Mouse (Mus musculus): ENCODE measurements around the gene Olfr1269. TPM values are rescaled to one million over a fixed set of nuclear protein-coding genes. Genes with fewer than 3 reads are reported as not detected.

The Olfr1269 gene
- not detected in 2 replicates for polyA plus RNA-seq (2015; fragmentation: Nextera tagmentation; extraction: Ambion mirVana)

- Histone ChIP-seq H3K4me2 (replicated peaks; ENCODE audit: low read depth) (no peak within 1 kb of the TSS), H3K9ac (ENCODE audit: low read depth, low read length) (no peak within 1 kb of the TSS), H3K27me3 (replicated peaks; ENCODE audit: control insufficient read depth, insufficient read depth, low read length) (no peaks in the 10 kb centered on the region), H3K9me3 (ENCODE audit: control insufficient read depth) (no peaks in the 10 kb centered on the region), H3K27ac (ENCODE audit: low read depth, low read length) (no peak within 1 kb of the TSS), H3K4me3 (ENCODE audit: low read depth, low read length) (no peak within 1 kb of the TSS), H3K36me3 (ENCODE audit: control insufficient read depth, insufficient read depth) (no peaks in the 10 kb centered on the region), H3K4me1 (replicated peaks; ENCODE audit: control insufficient read depth, insufficient read depth, low read length) (no peaks in the 10 kb centered on the region)
- ATAC-seq, result no peak
- 93% methylated on average over 1 of the region's 1 CpGs for WGBS
- TF ChIP-seq CTCF (IDR thresholded peaks at IDR 0.05; ENCODE audit: low read depth), result no peak
Measured at GRCm38 (mm10) chr2:90121312-90121711, at the start of gene Olfr1269. Gene Olfr1269 (minus strand): TSS chr2:90121412.

DNA sequence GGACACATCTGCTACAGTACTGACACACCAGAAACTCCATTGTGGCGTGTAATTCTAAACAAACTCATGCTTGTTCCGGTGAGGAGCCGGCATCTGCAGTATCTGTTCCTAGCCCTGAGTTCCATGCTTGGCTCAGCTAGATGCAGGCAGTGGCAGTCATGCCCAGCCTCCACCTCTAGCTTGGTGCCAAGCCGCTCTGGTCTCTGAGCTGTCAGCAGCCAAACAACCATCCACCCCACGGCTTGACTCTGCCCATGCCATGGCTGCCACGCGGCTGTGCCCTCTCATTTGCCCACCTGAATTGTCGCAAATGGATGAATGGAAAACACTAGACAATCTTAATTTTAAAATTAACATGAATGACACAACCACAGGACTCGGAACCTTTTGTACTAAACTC, 32.7 kb upstream of the Olfr1269 start:
- WGBS, result 90% methylated on average over 9 of the region's 9 CpGs
- H3K27me3 ChIP-seq (replicated peaks; ENCODE audit: control insufficient read depth, insufficient read depth, low read length), result no peaks in the 10 kb centered on the region
- H3K4me2 ChIP-seq (replicated peaks; ENCODE audit: low read depth), result no peak overlapping the region
- no peaks in the 10 kb centered on the region for H3K9me3 ChIP-seq (ENCODE audit: control insufficient read depth)
- H3K4me1 ChIP-seq (replicated peaks; ENCODE audit: control insufficient read depth, insufficient read depth, low read length), result no peaks in the 10 kb centered on the region
- H3K27ac ChIP-seq (ENCODE audit: low read depth, low read length), result no peak overlapping the region
- no peak for ATAC-seq
- H3K36me3 ChIP-seq (ENCODE audit: control insufficient read depth, insufficient read depth), result no peaks in the 10 kb centered on the region
- no peak for TF ChIP-seq CTCF (IDR thresholded peaks at IDR 0.05; ENCODE audit: low read depth)
- H3K4me3 ChIP-seq (ENCODE audit: low read depth, low read length), result no peak overlapping the region
- no peak overlapping the region for H3K9ac ChIP-seq (ENCODE audit: low read depth, low read length)

GRCm38 (mm10) chr2:90152991-90153390, 31.8 kb upstream of the Olfr1269 start, which contains the start of gene Olfr1270:
Gene Olfr1270 (minus strand): TSS chr2:90153091.
- H3K4me2 ChIP-seq (replicated peaks; ENCODE audit: low read depth), result no peak within 1 kb of the TSS
- H3K27me3 ChIP-seq (replicated peaks; ENCODE audit: control insufficient read depth, insufficient read depth, low read length), result no peaks in the 10 kb centered on the region
- WGBS, result 83% methylated on average over 3 of the region's 3 CpGs
- H3K27ac ChIP-seq (ENCODE audit: low read depth, low read length), result no peak within 1 kb of the TSS
- H3K9me3 ChIP-seq (ENCODE audit: control insufficient read depth), result no peaks in the 10 kb centered on the region
- no peak within 1 kb of the TSS for H3K9ac ChIP-seq (ENCODE audit: low read depth, low read length)
- TF ChIP-seq CTCF (IDR thresholded peaks at IDR 0.05; ENCODE audit: low read depth), result no peak
- H3K36me3 ChIP-seq (ENCODE audit: control insufficient read depth, insufficient read depth), result no peaks in the 10 kb centered on the region
- ATAC-seq, result no peak
- H3K4me1 ChIP-seq (replicated peaks; ENCODE audit: control insufficient read depth, insufficient read depth, low read length), result no peaks in the 10 kb centered on the region
- H3K4me3 ChIP-seq (ENCODE audit: low read depth, low read length), result no peak within 1 kb of the TSS

DNA sequence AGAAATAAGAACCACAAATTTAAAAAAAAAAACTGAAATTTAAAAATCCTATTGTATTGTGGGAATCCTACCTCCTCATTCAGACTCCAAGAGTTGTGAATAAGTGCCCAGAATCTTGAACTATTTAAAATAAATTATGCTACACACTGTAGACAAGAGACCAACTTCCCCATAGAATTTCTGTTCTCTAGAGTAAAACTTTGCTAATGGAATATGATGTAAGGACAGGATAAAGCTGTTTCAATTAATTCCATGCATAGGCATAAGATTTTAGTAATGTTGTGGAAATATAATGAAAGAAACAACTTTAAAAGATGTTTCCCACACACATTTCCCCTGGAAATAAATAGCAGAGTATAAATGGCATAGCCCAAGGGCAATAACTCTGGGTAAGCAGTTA, 21.0 kb upstream of the Olfr1269 start, which contains the start of gene Olfr32:
Olfr32 (minus strand) TSS at position 101 of the 400 bp plus-strand sequence.
- Histone ChIP-seq H3K27ac (ENCODE audit: low read depth, low read length) (no peak within 1 kb of the TSS), H3K4me3 (ENCODE audit: low read depth, low read length) (no peak within 1 kb of the TSS), H3K36me3 (ENCODE audit: control insufficient read depth, insufficient read depth) (no peaks in the 10 kb centered on the region), H3K27me3 (replicated peaks; ENCODE audit: control insufficient read depth, insufficient read depth, low read length) (no peaks in the 10 kb centered on the region), H3K9ac (ENCODE audit: low read depth, low read length) (no peak within 1 kb of the TSS), H3K9me3 (ENCODE audit: control insufficient read depth) (no peaks in the 10 kb centered on the region), H3K4me2 (replicated peaks; ENCODE audit: low read depth) (no peak within 1 kb of the TSS), H3K4me1 (replicated peaks; ENCODE audit: control insufficient read depth, insufficient read depth, low read length) (no peaks in the 10 kb centered on the region)
- TF ChIP-seq CTCF (IDR thresholded peaks at IDR 0.05; ENCODE audit: low read depth), result no peak
- ATAC-seq, result no peak

- Histone ChIP-seq H3K9me3 (ENCODE audit: control insufficient read depth) (no peaks in the 10 kb centered on the region), H3K27me3 (replicated peaks; ENCODE audit: control insufficient read depth, insufficient read depth, low read length) (no peaks in the 10 kb centered on the region), H3K4me3 (ENCODE audit: low read depth, low read length) (no peak overlapping the region), H3K4me2 (replicated peaks; ENCODE audit: low read depth) (no peak overlapping the region), H3K36me3 (ENCODE audit: control insufficient read depth, insufficient read depth) (no peaks in the 10 kb centered on the region), H3K27ac (ENCODE audit: low read depth, low read length) (no peak overlapping the region), H3K4me1 (replicated peaks; ENCODE audit: control insufficient read depth, insufficient read depth, low read length) (no peaks in the 10 kb centered on the region), H3K9ac (ENCODE audit: low read depth, low read length) (no peak overlapping the region)
- no peak for TF ChIP-seq CTCF (IDR thresholded peaks at IDR 0.05; ENCODE audit: low read depth)
- ATAC-seq, result no peak
- 73% methylated on average over 2 of the region's 2 CpGs for WGBS
Measured at GRCm38 (mm10) chr2:90070065-90070464, 51.1 kb downstream of the Olfr1269 start.

Other genes with a start within 250 kb of the Olfr1269 start
- gene Olfr1257, start 243.0 kb downstream of the Olfr1269 start, polyA plus RNA-seq (2015; fragmentation: Nextera tagmentation; extraction: Ambion mirVana), result not detected in 2 replicates
- gene Olfr1258, start 194.1 kb downstream of the Olfr1269 start, polyA plus RNA-seq (2015; fragmentation: Nextera tagmentation; extraction: Ambion mirVana), result 0.04 and 0.05 TPM in 2 replicates
- not detected in 2 replicates for gene Olfr1259, start 172.7 kb downstream of the Olfr1269 start, polyA plus RNA-seq (2015; fragmentation: Nextera tagmentation; extraction: Ambion mirVana)
- gene Olfr1260, start 147.1 kb downstream of the Olfr1269 start, polyA plus RNA-seq (2015; fragmentation: Nextera tagmentation; extraction: Ambion mirVana), result not detected in 2 replicates
- not detected in 2 replicates for gene Olfr1261, start 130.2 kb downstream of the Olfr1269 start, polyA plus RNA-seq (2015; fragmentation: Nextera tagmentation; extraction: Ambion mirVana)
- not detected in 2 replicates for gene Olfr1262, start 121.3 kb downstream of the Olfr1269 start, polyA plus RNA-seq (2015; fragmentation: Nextera tagmentation; extraction: Ambion mirVana)
- gene Olfr1263, start 109.3 kb downstream of the Olfr1269 start, polyA plus RNA-seq (2015; fragmentation: Nextera tagmentation; extraction: Ambion mirVana), result not detected in 2 replicates
- gene Olfr1264, start 95.8 kb downstream of the Olfr1269 start, polyA plus RNA-seq (2015; fragmentation: Nextera tagmentation; extraction: Ambion mirVana), result not detected in 2 replicates
- gene Olfr1265, start 86.1 kb downstream of the Olfr1269 start, polyA plus RNA-seq (2015; fragmentation: Nextera tagmentation; extraction: Ambion mirVana), result not detected in 2 replicates
- not detected in 2 replicates for gene Olfr140, start 57.8 kb downstream of the Olfr1269 start, polyA plus RNA-seq (2015; fragmentation: Nextera tagmentation; extraction: Ambion mirVana)
- gene Olfr32, start 20.9 kb upstream of the Olfr1269 start, polyA plus RNA-seq (2015; fragmentation: Nextera tagmentation; extraction: Ambion mirVana), result not detected in 2 replicates
- gene Olfr1270, start 31.7 kb upstream of the Olfr1269 start, polyA plus RNA-seq (2015; fragmentation: Nextera tagmentation; extraction: Ambion mirVana), result not detected in 2 replicates
- not detected in 2 replicates for gene Olfr1506, start 103.1 kb upstream of the Olfr1269 start, polyA plus RNA-seq (2015; fragmentation: Nextera tagmentation; extraction: Ambion mirVana)
- not detected in 2 replicates for gene Olfr142, start 136.2 kb upstream of the Olfr1269 start, polyA plus RNA-seq (2015; fragmentation: Nextera tagmentation; extraction: Ambion mirVana)
- gene Olfr1271, start 149.6 kb upstream of the Olfr1269 start, polyA plus RNA-seq (2015; fragmentation: Nextera tagmentation; extraction: Ambion mirVana), result not detected in 2 replicates
- not detected in 2 replicates for gene Olfr1272, start 171.4 kb upstream of the Olfr1269 start, polyA plus RNA-seq (2015; fragmentation: Nextera tagmentation; extraction: Ambion mirVana)
- gene Gm13769, start 200.8 kb upstream of the Olfr1269 start, polyA plus RNA-seq (2015; fragmentation: Nextera tagmentation; extraction: Ambion mirVana), result not detected in 2 replicates